ENCODE assay signal across 9 mouse cellular contexts in the genomic region with DNA sequence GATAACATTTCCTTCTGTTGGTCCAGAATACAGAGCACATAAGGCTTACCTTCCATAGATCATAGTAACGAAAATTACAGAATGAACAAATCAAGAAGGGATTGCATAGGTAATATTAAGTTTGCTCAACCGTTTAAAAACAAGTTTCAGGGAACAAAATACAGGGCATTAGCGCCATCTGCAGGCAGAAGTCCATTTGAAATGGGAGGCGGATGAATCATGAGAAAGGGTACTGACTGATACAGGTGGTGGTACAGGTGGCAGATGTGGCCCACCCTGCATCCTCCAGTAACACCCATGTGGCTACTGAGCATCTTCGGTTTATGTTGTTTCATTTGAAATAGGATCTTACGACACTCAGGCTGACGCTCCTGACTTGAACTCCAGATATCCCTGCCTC. TPM values are rescaled to one million over a fixed set of nuclear protein-coding genes. Genes with fewer than 3 reads are reported as not detected.
A peak's percentile ranks its signal among the peaks of the same experiment; 100 is the strongest.
DNase-seq lines count a peak whose midpoint lies in the region; ATAC-seq and TF ChIP-seq lines count a peak whose summit lies in the region.
"Had no signal": no experiment of that assay in that cellular context is flagged by ENCODE, and none has a peak within 500 bp of the region (broad histone marks: within the 10 kb centered on the region; RNA-seq: fewer than 3 reads in every experiment).

No protein-coding gene starts in this region.

- TF ChIP-seq POLR2A in limb, embryonic 14.5 days (IDR thresholded peaks at IDR 0.05; ENCODE audit: borderline replicate concordance, extremely low read depth, insufficient read depth, insufficient read length), result no peak

- H3K36me3 ChIP-seq in embryonic facial prominence, embryonic 10.5 days (replicated peaks), result no peaks in the 10 kb centered on the region
- no peaks in the 10 kb centered on the region for H3K36me3 ChIP-seq in limb, embryonic 14.5 days (ENCODE audit: control insufficient read depth, insufficient read depth, low read length)
- H3K36me3 ChIP-seq: stomach, embryonic 15.5 days had no signal

- ATAC-seq in limb, embryonic 14.5 days (ENCODE audit: low FRiP score, low read depth), result no peak

- 36% methylated on average over 7 of the region's 7 CpGs for WGBS in embryonic facial prominence, embryonic 10.5 days
- WGBS in limb, embryonic 14.5 days, result 37% methylated on average over 7 of the region's 7 CpGs

- H3K4me2 ChIP-seq in limb, embryonic 14.5 days (replicated peaks; ENCODE audit: low read depth, low read length, severe bottlenecking), result no peak overlapping the region
- H3K4me2 ChIP-seq: stomach, embryonic 15.5 days had no signal

- H3K9ac ChIP-seq in limb, embryonic 14.5 days (ENCODE audit: low read depth, low read length, severe bottlenecking), result no peak overlapping the region
- H3K9ac ChIP-seq: stomach, embryonic 15.5 days had no signal

- no peak overlapping the region for H3K27ac ChIP-seq in embryonic facial prominence, embryonic 10.5 days (replicated peaks)
- no peak overlapping the region for H3K27ac ChIP-seq in limb, embryonic 14.5 days (replicated peaks; ENCODE audit: low read depth, low read length)
- H3K27ac ChIP-seq: stomach, embryonic 15.5 days had no signal

- DNase-seq in cerebellum, adult 11 months, result peak; percentile 22
- DNase-seq in cerebellum, adult 9-11 months, result no peak
- peak; percentile 90 for DNase-seq in testis, postnatal 10 days (ENCODE audit: low spot score)
- DNase-seq in testis, postnatal 14 days (ENCODE audit: low spot score), result no peak
- peak; percentile 70 for DNase-seq in embryonic facial prominence, embryonic 10.5 days (ENCODE audit: low spot score)
- peak; percentile 22 for DNase-seq in hindlimb bud, embryonic 11.5 days (ENCODE audit: extremely low spot score, low read depth, low spot score)
- DNase-seq in limb, embryonic 14.5 days (ENCODE audit: low spot score), result peak; percentile 49
- DNase-seq in right cerebral cortex, adult 2 months (ENCODE audit: low spot score in 2 of 2), result peak; percentile 84 to 86

- no peaks in the 10 kb centered on the region for H3K27me3 ChIP-seq in embryonic facial prominence, embryonic 10.5 days (replicated peaks; ENCODE audit: low read depth, poor library complexity, severe bottlenecking)
- H3K27me3 ChIP-seq in limb, embryonic 14.5 days (ENCODE audit: control insufficient read depth, insufficient read depth, low read length), result no peaks in the 10 kb centered on the region
- H3K27me3 ChIP-seq: stomach, embryonic 15.5 days had no signal

- H3K9me3 ChIP-seq in embryonic facial prominence, embryonic 10.5 days, result no peaks in the 10 kb centered on the region; the same call in 1 of the 2 replicates
- H3K9me3 ChIP-seq in limb, embryonic 14.5 days (ENCODE audit: control insufficient read depth, low read length), result peaks cover 6% of the 10 kb centered on the region; the same call in 1 of the 2 replicates
- H3K9me3 ChIP-seq: stomach, embryonic 15.5 days had no signal

- 0 out of 2 replicates have a peak, but pooled peaks cover 4% of the 10 kb centered on the region for H3K4me1 ChIP-seq in embryonic facial prominence, embryonic 10.5 days
- no peaks in the 10 kb centered on the region for H3K4me1 ChIP-seq in limb, embryonic 14.5 days (ENCODE audit: control insufficient read depth, insufficient read depth, low read length)
- H3K4me1 ChIP-seq: stomach, embryonic 15.5 days had no signal

- H3K4me3 ChIP-seq in embryonic facial prominence, embryonic 10.5 days, result no peak overlapping the region
- H3K4me3 ChIP-seq in limb, embryonic 14.5 days (replicated peaks; ENCODE audit: low read length), result no peak overlapping the region
- H3K4me3 ChIP-seq: stomach, embryonic 15.5 days had no signal

RNA-seq across cellular contexts. Expression of gene Srd5a3, which starts 21.6 kb away (rescaled TPM):
- polyA plus RNA-seq in embryonic facial prominence, embryonic 10.5 days (2016; fragmentation: Nextera tagmentation; extraction: Ambion mirVana), result 25.1 and 26.2 TPM in 2 replicates
- polyA plus RNA-seq in limb, embryonic 14.5 days (2012; rRNA removed), result 32.0 and 33.6 TPM in 2 replicates
- polyA plus RNA-seq in limb, embryonic 14.5 days (2014; fragmentation: Nextera tagmentation; extraction: Ambion mirVana), result 30.7 and 31.6 TPM in 2 replicates

Comparison
In these comparisons a context has a peak if more than half of its experiments do, and no peak if none do; other contexts are left out.
1. DNase-seq: peak in cerebellum, adult 11 months (single experiment), testis, postnatal 10 days (single experiment), embryonic facial prominence, embryonic 10.5 days (single experiment), hindlimb bud, embryonic 11.5 days (single experiment), limb, embryonic 14.5 days (single experiment) and right cerebral cortex, adult 2 months (2 of 2); none in cerebellum, adult 9-11 months (single experiment) and testis, postnatal 14 days (single experiment).